Mouse (Mus musculus): Measurements from ENCODE around the gene Arhgef19. TPM values are rescaled to one million over a fixed set of nuclear protein-coding genes. Genes with fewer than 3 reads are reported as not detected.

Arhgef19 gene
- total RNA-seq, 4 experiments from 2014 or later, result 26.2 to 32.2 (median 30.3) TPM

Other genes starting within 250 kb of the Arhgef19 start
- gene Mfap2, start 229.1 kb upstream of the Arhgef19 start, total RNA-seq (2022), result 1 to 10 TPM; 1.7 to 2.8 (median 2.2) TPM
- gene Crocc, start 178.9 kb upstream of the Arhgef19 start, total RNA-seq (2022), result 1 to 10 TPM; 3.5 to 6.8 (median 5.3) TPM
- gene Necap2, start 161.1 kb upstream of the Arhgef19 start, total RNA-seq (2022), result 10 to 100 TPM; 14.7 to 18.2 (median 15.9) TPM
- gene Spata21, start 151.2 kb upstream of the Arhgef19 start, total RNA-seq (2022), result not detected
- 100 to 1,000 TPM in 2 of 4 experiments, 10 to 100 TPM in 2; 87.5 to 111 (median 98.0) TPM for gene Szrd1, start 99.7 kb upstream of the Arhgef19 start, total RNA-seq (2022)
- 10 to 100 TPM in 2 of 4 experiments, 1 to 10 TPM in 2; 8.4 to 11.5 (median 10.0) TPM for gene Fbxo42, start 91.6 kb upstream of the Arhgef19 start, total RNA-seq (2022)
- 1 to 10 TPM in 1 of 4 experiments, under 1 TPM in 3; 0.44 to 1.2 (median 0.66) TPM for gene Rsg1, start 25.5 kb upstream of the Arhgef19 start, total RNA-seq (2022)
- gene Epha2, start 61.7 kb downstream of the Arhgef19 start, total RNA-seq (2022), result 1 to 10 TPM; 4.6 to 7.1 (median 5.2) TPM
- gene Fam131c, start 128.7 kb downstream of the Arhgef19 start, total RNA-seq (2022), result 1 to 10 TPM; 2.4 to 5.5 (median 4.1) TPM
- gene Clcnka, start 159.2 kb downstream of the Arhgef19 start, total RNA-seq (2022), result not detected
- gene Clcnkb, start 176.5 kb downstream of the Arhgef19 start, total RNA-seq (2022), result 1 to 10 TPM in 1 of 4 experiments, under 1 TPM in 3; 0.33 to 1.5 (median 0.59) TPM
- 1,000 to 10,000 TPM; 1,512 to 1,942 (median 1,609) TPM for gene Hspb7, start 181.3 kb downstream of the Arhgef19 start, total RNA-seq (2022)
- 1 to 10 TPM in 1 of 4 experiments, under 1 TPM in 3; 0.82 to 1.5 (median 0.93) TPM for gene Srarp, start 196.6 kb downstream of the Arhgef19 start, total RNA-seq (2022)
- 10 to 100 TPM; 24.8 to 28.4 (median 26.5) TPM for gene Zbtb17, start 205.2 kb downstream of the Arhgef19 start, total RNA-seq (2022)

Measured in heart, adult 8-10 months (tissue).